Mouse (Mus musculus): Measurements from ENCODE around the gene Fam53b.

The Fam53b gene

DNA sequence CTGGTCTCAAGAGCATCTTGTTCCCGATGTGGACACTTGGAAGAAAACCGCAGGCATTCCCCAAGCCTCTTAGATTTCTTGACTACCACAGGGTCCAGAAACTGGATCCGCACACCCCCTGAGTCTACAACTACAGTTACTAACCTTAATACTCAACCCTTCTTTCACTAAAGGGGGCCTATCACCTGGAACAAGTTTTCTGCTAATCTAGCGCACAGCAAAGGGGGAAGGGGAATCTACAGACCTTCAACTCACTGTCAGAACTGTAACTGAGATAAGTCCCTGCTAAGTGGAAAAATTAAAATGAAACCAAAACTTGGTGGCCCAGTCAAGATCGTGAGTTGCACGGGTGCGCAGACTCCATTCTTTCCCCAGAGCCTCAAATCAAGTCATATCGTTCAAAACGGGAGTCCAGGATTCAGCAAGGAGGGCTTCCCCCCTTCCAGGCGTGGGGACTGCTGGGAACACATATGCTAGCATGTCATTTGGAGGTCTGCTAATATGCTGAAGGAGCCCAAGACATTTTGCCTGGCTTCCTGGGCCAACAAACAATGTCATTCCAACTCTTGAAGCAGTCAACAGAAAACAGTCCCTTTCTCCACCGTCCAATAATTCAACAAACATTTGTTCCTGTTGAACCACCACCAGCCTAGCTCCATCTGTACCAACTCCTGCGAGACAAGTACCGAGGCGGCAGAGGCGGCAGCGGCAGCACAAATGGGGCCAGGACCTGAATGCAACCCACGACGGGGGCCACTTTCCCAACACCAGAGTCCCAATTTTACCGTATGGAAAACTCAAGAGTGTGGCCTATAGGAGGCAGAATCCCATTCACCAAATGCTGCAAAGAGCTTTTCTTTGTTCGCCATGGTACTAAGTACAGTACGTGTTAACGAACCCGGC, 1.7 kb downstream of the Fam53b start:
- DNase-seq (ENCODE audit: extremely low read depth, low read depth): peak; percentile 60

DNA sequence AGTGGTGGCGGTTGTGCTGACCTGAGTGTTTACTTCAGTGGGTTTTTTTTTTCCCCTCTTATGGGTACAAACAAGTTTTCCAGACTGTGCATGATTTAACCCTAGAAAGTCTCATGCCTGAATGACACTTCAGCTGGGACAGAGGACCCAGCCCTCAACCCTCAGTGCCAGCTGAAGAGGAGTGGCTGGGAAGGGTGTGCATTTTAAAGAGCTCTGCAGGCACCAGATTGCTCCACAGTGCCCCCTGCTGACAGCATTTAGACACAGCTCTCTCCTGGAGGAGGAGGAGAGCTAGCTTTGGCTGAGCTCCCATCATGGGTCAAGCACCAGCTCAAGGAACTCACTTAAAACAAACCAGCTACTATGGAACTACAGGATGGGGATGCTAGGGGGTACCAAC, 2.8 kb downstream of the Fam53b start:
- DNase-seq (ENCODE audit: extremely low read depth, low read depth): peak; percentile 65

DNA sequence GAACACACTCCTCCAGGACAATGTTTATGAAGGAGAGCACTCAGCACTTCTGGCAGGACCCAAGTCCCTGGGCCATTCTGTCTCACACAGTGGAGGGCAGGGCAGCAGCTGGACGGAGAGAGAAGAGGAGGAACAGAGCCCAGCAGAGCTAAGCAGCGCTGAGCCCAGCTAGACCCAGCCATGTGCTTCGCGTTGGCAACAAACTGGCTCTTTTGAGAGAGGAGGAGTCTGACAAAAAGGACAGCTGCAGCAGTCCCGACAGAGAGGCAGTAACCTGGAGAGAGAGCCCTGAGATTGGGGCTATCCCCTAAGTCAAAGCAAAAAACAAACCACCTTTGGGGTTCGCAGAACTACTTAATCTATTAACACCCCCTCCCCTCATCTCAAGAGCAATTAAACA, 3.3 kb downstream of the Fam53b start:
- no peak for DNase-seq (ENCODE audit: extremely low read depth, low read depth)

DNA sequence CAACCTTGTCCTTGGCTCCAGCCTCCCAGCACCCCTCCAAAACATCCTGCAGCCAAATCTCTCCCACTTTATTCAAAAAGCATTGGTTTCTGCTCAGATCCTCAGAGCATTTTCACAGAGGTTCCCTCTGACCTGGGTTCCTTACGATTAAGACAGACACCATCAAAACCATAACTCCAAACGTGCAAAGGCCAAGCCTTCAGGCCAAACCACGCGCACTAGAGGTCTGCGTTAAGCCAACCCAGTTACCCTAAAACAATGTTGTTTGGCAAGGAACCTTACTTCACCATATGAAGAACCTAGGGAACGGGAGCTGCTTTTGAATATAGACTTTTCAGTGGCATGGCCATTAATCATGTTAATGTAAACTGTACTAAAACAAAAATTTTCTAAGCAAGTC, 4.0 kb downstream of the Fam53b start:
- DNase-seq (ENCODE audit: extremely low read depth, low read depth): no peak

DNA sequence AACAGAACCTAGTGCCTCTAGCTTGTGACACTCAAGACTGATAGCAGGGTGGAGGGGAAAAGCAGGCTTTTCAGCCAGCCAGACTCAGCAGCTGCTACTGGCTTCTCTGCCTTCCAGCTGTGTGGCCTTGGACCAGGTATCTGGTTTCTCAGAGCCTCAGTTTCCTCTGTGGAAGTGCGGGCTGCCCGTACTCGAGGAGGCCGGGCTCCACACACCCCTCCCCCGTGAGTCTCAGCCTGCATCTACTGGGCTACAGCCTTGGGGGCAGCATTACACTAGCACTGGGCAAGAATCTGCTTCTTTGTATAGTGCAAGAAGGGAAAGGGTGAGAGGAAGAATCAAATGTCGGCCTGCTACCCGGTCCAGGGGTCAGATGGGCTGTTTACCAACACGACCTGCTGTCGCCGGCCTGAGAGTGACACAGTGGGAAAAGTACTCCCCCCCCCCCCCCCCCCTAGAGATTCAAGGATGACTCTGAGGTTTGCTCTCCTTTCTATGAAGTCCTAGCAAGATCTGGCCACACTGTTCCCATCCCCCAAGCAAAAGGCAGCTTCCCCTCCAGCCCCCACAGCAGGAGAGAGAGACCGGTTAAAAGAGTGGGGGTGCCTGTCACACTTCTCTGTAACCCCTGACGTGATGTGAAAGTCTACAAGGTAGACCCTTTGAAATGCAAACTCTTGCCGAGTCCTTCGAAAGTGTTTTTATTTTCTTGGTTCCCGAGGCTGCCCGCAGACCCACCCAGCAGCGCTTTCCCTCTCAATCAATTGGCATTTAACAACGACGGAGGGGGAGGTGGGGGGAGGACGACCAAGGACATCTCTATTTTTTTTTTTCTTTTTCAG, 4.6 kb downstream of the Fam53b start:
- DNase-seq (ENCODE audit: extremely low read depth, low read depth): no peak

DNA sequence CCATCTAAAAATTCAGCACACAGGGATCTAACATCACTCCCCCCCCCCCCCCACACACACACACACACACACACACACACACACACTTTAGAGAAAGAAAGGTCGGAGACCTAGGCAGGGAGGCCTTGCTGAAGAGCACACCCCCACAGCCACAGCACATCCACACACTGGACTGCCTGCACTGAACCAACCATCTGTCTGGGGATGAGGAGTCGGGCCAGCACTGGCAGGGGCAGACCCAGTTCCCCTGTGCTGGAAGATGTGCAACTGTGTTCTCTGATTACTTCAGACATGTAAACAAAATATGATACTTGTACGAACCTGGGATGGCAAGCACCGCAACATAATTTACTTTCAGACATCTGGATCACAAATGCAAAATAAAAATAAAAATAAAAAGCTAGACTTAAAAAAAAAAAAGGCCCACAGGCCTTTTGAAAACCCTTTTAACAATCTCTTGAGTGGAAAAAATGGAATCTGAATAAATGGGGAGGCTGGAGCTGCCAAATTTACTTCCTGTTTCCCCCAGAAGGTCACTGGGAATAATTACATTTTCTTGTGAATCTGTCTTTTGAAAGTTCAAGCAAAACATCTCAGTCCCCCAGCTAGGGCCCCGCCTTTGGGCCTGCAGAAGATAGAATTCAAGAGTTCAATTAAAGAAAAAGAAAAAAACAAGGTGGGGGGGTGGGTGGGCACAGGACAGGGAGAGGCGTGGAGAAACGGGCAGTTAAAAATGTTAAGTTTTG, 5.5 kb downstream of the Fam53b start:
- no peak for DNase-seq (ENCODE audit: extremely low read depth, low read depth)

DNA sequence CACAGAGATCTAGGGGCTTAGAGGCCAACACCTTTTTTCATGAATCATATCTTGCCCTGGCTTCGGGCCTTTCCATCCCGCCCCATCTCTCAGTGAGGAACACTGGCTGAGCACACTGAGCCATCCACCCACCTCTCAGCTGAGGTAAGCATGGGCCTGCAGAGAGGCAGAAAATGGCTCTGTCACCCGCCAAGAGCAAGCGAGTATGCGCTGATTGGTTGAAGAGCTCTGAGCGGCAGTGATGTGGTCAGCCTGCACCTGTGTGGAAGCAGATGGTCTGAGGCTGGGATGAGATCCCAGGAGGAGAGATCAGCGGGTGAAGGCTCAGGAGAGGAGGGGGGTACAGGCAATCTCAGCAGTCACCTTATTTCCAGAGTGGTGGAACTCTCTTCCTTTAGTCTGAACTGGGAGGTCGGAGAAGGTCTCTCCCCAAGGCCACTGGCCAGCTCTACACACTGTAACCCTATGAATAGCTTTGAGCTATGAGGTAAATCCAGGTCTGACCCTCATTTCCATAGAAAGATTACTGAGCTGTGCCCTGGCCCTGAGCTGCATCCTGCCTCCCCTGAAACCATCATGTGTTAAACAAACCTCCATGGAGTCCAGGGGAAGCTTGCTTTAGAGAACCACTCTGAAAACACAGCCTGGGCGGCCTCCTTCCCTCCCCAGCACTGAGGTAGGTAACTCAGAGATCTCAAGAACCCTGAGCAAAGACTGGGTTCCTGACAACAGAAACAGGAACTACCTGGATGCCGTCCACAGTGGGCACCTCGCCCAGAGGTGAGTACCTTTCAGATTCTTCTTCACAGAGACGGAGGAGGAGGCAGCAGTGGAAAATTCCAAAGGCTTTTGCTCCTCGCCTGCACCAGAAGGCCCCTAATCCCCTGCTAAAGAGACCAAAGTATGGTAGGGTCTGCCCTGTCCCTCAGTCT, 6.5 kb downstream of the Fam53b start:
- no peak for DNase-seq (ENCODE audit: extremely low read depth, low read depth)

DNA sequence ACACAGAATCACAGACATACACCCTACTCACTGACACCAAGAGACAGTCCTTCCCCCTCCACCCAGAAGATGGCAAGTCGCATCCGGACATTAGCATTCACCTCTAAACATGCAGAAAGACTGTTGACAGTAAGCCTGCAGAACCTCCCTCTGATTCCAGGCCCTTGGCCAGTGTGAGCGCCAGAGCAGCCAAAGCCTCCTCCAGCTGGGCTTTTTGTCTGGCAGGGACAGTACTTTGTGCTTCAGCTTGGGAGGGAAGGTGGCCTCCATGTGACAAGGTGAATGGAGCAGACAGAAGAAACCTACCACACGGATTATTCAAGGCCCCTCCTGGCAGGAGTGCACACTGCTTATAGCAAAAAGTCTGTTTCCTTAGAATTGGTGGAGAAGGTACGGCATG, 7.4 kb downstream of the Fam53b start:
- DNase-seq (ENCODE audit: extremely low read depth, low read depth): no peak

DNA sequence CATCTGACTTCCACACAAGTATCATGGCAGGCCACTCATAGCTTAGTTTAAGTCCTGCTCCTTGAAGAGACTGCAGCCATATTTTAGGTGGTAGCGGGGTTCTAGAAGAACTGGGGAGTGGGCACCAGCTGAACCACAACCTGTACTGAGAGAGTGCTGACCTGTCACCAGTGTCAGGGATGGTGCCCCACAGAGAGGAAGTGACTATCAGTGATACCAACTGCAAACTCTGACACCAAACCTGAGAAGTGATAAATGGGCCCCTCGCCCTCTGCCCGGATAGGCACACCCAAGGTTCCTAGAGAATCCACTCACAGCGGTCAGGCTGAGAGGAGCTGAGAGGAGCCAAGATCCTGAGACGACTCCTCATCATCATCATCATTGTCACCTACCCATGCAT, 8.7 kb downstream of the Fam53b start:
- DNase-seq (ENCODE audit: extremely low read depth, low read depth): no peak

DNA sequence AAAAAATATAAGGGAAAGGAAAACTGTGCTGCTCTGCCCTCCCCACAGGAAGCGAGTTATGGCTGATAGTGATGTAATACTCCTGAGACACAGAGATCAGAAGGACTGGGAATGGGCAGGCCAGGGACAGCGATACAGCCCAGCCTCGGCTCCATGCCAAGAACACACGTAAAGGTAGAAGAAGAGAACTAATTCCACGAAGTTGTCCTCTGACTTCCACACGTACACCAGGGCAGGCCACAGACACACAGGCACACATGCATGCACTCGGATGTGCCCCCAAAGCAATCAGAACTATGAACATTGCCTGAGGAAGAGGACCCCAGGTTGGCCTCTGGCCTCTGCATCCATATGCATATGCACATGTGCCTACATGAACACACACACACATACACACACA, 9.2 kb downstream of the Fam53b start:
- DNase-seq (ENCODE audit: extremely low read depth, low read depth): no peak

DNA sequence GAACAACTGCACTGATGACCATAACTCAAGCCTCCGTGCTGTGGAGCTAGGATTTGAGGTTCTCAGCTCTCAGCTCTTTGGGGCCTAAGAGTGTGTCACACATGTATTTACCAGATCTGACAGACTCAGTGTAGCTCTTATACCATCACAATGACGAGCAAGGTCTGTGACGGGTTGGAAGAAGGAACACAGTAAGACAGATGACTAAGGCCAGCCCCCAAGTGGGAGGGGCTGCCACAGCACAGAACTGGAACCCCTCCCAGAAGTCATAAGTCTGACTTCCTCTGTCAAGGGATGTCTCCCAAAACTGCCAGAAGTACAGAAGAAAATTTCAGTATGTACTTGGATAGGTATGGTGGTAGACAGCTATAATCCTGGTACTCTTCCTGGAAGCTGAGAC, 9.7 kb downstream of the Fam53b start:
- DNase-seq (ENCODE audit: extremely low read depth, low read depth): peak; percentile 70

DNA sequence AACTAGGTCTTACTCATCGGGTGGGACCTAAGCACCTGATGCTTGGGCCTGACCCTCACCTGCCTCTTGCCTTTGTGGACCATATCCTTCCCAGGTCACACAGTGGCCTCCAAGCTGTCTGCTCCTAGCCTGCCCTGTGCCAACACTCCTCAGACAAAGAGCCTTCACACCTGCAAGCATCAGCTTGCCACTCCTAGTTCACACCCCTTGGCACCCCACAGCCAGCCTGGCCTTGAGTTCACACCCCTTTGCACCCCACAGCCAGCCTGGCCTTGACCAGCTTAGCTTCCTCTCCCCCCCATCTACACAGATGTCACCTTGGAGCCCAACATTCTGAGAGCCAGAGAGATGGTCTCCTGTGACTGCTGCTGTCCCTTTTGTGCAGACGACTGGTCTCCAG, 10.3 kb downstream of the Fam53b start:
- no peak for DNase-seq (ENCODE audit: extremely low read depth, low read depth)

DNA sequence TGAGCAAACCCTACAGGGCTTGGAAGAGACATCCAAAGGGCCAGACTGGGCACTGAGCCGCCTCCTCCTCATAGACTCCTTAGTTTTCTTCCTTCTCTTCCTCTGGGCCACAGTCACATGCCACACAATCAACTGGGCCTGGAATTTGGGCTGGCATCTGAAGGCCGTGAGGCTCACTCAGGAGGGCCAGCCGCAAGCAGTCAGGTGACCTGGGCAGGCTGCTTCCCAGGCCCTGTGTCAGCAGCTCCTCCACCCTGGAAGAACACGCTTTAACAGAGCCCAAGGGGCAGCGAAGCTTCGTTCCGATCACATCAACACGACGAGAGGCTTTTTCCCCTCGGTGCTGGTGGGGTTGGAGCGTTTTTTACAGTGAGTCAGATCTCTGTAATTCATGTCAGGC, 11.0 kb downstream of the Fam53b start:
- no peak for DNase-seq (ENCODE audit: extremely low read depth, low read depth)

DNA sequence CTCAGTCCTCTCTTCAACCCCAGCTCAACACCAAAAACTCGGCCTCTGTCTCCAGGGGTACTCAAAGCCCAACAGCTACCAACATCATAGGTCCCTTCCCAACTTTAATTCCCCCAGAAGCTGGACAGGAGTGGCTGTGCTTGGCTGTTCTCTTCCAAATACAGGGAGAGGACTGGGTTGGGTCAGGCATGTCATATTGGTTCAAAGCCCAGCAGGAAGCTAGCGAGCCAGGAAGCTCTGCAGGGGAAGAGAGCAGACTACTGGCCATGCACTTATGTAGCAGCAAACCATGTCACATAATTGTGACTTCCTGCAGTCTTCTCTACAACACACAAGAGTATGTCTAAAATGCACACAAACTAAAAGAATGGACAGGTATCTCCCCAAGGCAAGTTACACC, 11.6 kb downstream of the Fam53b start:
- no peak for DNase-seq (ENCODE audit: extremely low read depth, low read depth)

DNA sequence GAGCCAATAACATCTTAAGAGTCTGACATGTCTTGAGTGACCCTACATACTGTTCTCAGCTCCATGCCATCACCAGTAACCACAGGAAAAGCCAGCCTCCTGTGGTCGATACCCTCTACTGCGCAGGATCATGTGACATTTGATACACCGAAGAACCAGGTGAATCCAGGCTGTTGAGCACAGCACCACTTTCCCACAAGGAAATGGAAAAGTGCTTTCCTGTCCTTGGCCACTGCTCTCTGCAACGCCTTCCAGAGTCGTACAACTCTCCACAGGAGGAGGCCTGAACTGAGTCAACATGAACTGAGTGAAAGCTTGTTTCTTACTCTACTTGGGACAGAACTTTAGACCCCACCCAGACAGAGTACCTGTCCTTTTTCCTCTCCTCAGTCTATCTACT, 12.2 kb downstream of the Fam53b start:
- no peak for DNase-seq (ENCODE audit: extremely low read depth, low read depth)

DNA sequence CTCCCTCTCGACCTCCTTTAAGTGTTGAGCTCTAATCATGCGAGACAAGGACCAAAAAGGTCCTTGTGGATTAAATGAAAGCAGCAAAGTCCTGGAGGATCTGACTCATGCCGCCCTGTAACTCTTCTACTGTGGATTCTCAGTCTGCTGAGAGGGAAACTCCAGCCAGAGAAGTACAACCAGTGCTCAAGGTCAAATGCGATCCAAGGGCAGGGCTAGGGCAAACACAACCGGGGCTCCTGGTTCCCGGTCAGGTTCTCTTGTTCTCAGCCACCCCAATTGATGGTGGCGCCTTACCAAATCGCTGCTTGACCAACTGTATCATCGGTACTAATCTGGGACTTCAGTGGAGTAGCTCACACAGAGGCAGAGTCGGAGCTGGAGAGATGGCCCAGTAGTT, 12.8 kb downstream of the Fam53b start:
- DNase-seq (ENCODE audit: extremely low read depth, low read depth): no peak

DNA sequence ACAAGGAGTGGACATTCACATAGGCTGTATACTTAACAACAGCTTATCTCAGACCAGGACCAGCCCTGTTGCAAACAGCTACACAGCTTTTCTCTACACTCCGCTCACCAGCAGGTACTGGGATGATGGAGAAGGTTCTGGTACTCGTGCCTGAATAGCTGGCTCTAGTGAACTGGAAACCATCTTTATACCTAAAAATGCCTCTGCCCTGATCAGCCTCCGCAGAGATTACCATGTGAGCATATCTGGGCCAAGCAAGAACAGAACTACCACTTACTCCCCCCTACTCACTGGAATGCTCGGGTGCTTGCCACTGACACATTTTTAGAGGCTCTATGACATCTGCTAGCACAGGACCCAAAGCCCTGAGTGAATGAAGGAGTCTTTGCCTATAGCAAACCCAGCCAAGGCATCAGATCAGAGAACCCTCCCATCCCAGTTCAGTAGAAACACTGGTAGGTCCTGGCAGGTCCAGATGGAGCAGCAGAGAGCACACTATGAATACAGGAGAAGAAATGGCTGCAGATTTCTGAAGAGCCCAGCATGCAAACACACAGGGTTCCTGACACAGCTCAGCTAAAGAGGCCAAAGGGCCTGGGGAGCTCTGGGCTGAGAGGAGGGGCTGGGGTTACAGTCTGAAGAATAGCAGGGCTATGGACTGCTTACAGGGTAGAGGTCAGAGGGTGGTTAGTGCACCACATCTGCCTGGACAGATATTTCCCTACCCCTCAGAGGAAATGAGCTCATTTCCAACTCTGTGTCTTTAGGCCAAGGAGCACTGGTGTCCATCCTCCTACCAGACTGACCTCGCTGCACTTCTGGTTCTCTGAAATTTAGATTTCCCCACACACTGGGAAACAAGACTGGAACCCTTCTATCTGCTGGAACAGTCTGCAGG, 14.3 kb downstream of the Fam53b start:
- no peak for DNase-seq (ENCODE audit: extremely low read depth, low read depth)

DNA sequence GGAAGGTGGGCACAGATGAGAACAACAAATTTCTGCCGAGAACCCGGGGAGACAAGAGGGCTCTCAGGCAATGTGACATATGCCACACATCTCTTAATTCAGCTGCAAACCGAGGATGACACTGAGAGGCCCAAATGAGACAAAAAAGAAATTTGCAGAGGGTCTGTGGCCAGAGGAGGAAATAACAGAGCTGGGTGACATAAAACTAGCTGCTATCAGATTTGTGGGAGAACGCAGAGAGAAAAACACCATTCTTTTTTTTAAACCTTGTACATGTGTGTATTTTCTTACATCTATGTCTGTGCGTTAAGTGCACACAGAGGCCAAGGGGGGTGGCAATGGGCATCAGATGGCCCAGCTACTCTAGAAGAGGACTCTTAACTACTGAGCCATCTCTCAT, 18.5 kb downstream of the Fam53b start:
- DNase-seq (ENCODE audit: extremely low read depth, low read depth): no peak

DNA sequence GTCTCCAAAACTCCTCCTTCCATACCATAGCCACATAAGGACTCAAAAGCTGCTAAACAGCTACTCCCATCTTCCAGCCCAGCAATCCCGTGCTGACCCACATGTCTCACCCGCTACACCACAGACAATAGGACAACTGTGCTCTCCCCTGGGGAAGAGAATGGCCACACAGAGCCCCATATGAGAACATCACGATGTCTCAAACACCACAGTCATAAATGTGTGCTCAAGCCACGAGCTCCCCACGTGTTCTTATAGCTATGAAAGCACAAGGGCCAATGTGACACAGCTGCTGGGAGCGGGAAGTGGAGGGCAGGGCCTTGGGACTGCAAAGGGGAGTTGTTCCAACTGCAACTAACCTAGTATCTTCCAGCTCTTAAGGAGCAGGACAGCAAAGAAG, 20.2 kb downstream of the Fam53b start:
- no peak for DNase-seq (ENCODE audit: extremely low read depth, low read depth)

Data from MEL-GATA-1-ER (cell line).